Mouse (Mus musculus) hindbrain, embryonic 10.5 days (tissue): Measurements from ENCODE around the gene Avil. TPM values are rescaled to one million over a fixed set of nuclear protein-coding genes. Genes with fewer than 3 reads are reported as not detected.
A peak's percentile ranks its signal among the peaks of the same experiment; 100 is the strongest.

Experiments used
- DNase-seq: peaks from one replicate; pipeline ENCODE4 v3.0.0-alpha.2; 2017; ENCODE audit warnings: low spot score
- H3K27ac ChIP-seq: fragments of 300-500 bp; sonication (generic); 2 replicates; pipeline ENCODE4 v1.5.1; 2016; ENCODE audit warnings: mild to moderate bottlenecking, moderate library complexity
- H3K27me3 ChIP-seq: fragments of 300-500 bp; sonication (generic); 2 replicates; pipeline ENCODE4 v1.6.1; 2016; ENCODE audit warnings: mild to moderate bottlenecking; ENCODE audit not compliant: poor library complexity, insufficient read depth, severe bottlenecking
- H3K36me3 ChIP-seq: fragments of 300-500 bp; sonication (generic); 2 replicates; pipeline ENCODE4 v1.6.1; 2016; ENCODE audit warnings: mild to moderate bottlenecking, moderate library complexity
- H3K4me1 ChIP-seq: fragments of 300-500 bp; sonication (generic); replicated peaks from 2 replicates; pipeline ENCODE4 v1.6.1; 2016; ENCODE audit warnings: mild to moderate bottlenecking
- H3K4me3 ChIP-seq: fragments of 300-500 bp; sonication (generic); 2 replicates; pipeline ENCODE4 v1.5.1; 2016; ENCODE audit warnings: mild to moderate bottlenecking, moderate library complexity
- H3K9me3 ChIP-seq: fragments of 300-500 bp; sonication (generic); 2 replicates; pipeline ENCODE4 v1.6.1; 2016; ENCODE audit warnings: mild to moderate bottlenecking, moderate library complexity
- WGBS: fragments of 180-500 bp; shearing (Covaris S2); methylation state at CpG from one replicate; pipeline ENCODE4 v1.1.7; 2016; 5-methylcytosine and 5-hydroxymethylcytosine counted together
- microRNA counts: library from miRNA; unstranded; fragments of <30 nt; microRNA quantifications from one replicate; lab custom pipeline; 2017
- polyA plus RNA-seq: library from polyadenylated mRNA; unstranded; fragments of >200 nt; fragmentation: Nextera tagmentation; extraction: Ambion mirVana; gene quantifications from 2 replicates; pipeline ENCODE4 v1.2.1, GENCODE M21; 2016

Gene Avil
- polyA plus RNA-seq, 1 experiment from 2014 or later: 1.6 TPM

DNA sequence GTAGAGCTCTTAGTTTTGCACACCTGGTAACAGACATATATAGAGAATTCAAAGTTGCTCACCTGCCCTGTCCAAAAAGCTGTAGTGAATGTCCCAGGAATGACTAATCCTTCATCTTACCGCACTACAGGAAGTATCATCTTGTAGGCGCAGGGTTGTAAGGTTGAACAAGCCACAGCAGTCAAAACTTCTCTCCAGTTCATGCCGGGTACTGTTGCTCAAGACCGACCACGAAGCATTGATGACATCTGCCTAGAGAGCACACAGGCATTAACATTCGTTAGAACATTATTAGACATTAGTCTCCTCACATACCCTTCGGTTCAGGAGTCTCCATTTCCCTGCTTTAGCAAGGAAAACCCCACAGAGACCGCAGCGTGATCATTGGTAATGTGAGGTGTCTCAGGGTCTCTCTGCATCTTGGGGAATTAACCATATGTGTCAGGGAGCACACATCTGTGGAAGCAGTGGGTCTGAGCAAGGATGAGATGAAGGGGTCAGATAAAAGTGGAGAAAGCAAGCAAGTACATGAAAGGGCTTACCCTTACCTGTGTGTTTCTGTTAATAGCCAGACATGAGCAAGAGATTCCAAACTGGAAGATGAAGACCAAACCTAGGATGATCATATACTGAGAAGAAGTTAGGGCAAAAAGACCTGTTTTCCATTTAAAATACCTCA is 68.0 kb downstream of the Avil start:
- DNase-seq: no peak
- H3K9me3 ChIP-seq: no peaks in the 10 kb centered on the region
- 88% methylated on average over 9 of the region's 9 CpGs for WGBS
- H3K36me3 ChIP-seq: peaks cover 47% of the 10 kb centered on the region
- H3K4me1 ChIP-seq: peaks cover 51% of the 10 kb centered on the region
- no peaks in the 10 kb centered on the region for H3K27me3 ChIP-seq
- H3K27ac ChIP-seq: peak overlapping the region; percentile 93
- H3K4me3 ChIP-seq: peak overlapping the region; percentile 74

DNA sequence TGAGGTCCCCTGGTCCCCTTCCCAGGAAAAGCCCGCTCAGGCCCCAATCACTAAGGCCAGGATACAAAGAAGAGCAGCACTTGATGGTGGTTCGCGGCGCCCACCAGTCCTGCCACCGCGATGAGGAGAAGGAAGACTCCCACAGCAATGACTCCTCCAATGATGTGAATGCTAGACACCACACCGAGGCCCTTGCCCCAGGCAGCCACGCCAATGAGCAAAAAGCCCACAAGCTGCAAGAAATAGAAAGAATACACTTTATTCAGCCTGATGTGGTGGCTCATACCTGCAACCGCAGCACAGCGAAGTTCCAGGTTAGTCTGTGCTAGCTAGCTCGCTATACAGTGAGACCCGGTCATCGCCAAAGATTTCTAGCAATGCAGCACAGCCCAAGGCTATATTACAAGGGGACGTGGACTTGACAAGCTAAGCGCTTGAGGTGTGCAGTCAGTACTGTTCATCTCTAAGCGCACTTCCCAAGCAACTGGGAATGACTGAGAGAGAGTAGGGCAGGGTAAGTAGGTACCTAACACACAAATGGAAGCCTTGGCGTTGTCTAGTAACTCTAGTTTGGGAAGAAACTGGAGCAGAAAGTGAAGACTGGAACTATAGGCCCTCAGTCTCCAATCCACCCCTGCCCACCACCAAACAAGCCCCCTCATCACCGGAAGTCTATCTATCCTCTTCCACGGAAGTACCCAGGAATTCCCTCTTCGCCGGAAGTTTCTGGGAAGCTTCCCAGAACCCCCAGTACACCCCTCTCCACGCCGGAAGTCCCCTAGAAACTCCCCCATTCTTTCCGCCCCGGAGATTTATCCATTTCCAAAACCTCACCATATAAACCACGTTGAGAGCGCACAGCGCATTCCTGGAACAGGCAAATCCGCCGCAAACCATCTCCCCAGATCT is 69.0 kb downstream of the Avil start:
- H3K9me3 ChIP-seq: no peaks in the 10 kb centered on the region
- peak; percentile 46 for DNase-seq
- 9% methylated on average over 30 of the region's 30 CpGs for WGBS
- peaks cover 49% of the 10 kb centered on the region for H3K4me1 ChIP-seq
- H3K27ac ChIP-seq: peak overlapping the region; percentile 93
- peaks cover 43% of the 10 kb centered on the region for H3K36me3 ChIP-seq
- peak overlapping the region; percentile 74 for H3K4me3 ChIP-seq
- no peaks in the 10 kb centered on the region for H3K27me3 ChIP-seq

MicroRNAs within 50 kb of the gene (microRNA counts, 519-probe panel; counts per million panel counts)
- microRNA mmu-miR-26a (lab: Ali Mortazavi, UCI) (1,255 counts per million, percentile 77 among the panel's probes with 10 or more counts), microRNA mmu-miR-546 (lab: Ali Mortazavi, UCI) (1,255 counts per million, percentile 77 among the panel's probes with 10 or more counts)

Other genes with a start within 250 kb of the Avil start
- 15.4 and 19.5 TPM in 2 replicates for gene Atp23, start 99.4 kb upstream of the Avil start, polyA plus RNA-seq
- 33.5 and 36.5 TPM in 2 replicates for gene Ctdsp2, start 22.0 kb upstream of the Avil start, polyA plus RNA-seq
- 91.4 and 97.4 TPM in 2 replicates for gene Tsfm, start 30.1 kb downstream of the Avil start, polyA plus RNA-seq
- gene Mettl1, start 40.7 kb downstream of the Avil start, polyA plus RNA-seq: 39.2 and 51.0 TPM in 2 replicates
- 0.07 and 0.25 TPM in 2 replicates for gene Eef1akmt3, start 40.8 kb downstream of the Avil start, polyA plus RNA-seq
- 0.06 and 0.34 TPM in 2 replicates for gene Cyp27b1, start 47.5 kb downstream of the Avil start, polyA plus RNA-seq
- gene March9, start 59.5 kb downstream of the Avil start, polyA plus RNA-seq: 1.2 and 1.6 TPM in 2 replicates
- gene Cdk4, start 62.8 kb downstream of the Avil start, polyA plus RNA-seq: 2,665 and 2,802 TPM in 2 replicates
- gene Tspan31, start 69.6 kb downstream of the Avil start, polyA plus RNA-seq: 177 and 187 TPM in 2 replicates
- 0.12 and 0.33 TPM in 2 replicates for gene Agap2, start 74.6 kb downstream of the Avil start, polyA plus RNA-seq
- gene Os9, start 120.4 kb downstream of the Avil start, polyA plus RNA-seq: 69.4 and 85.5 TPM in 2 replicates
- gene B4galnt1, start 164.5 kb downstream of the Avil start, polyA plus RNA-seq: 4.4 and 12.7 TPM in 2 replicates
- 1.6 and 2.1 TPM in 2 replicates for gene Slc26a10, start 179.9 kb downstream of the Avil start, polyA plus RNA-seq
- gene Arhgef25, start 189.4 kb downstream of the Avil start, polyA plus RNA-seq: 29.8 and 33.5 TPM in 2 replicates
- gene Dtx3, start 195.0 kb downstream of the Avil start, polyA plus RNA-seq: 110 and 151 TPM in 2 replicates
- gene Pip4k2c, start 210.9 kb downstream of the Avil start, polyA plus RNA-seq: 17.9 and 21.9 TPM in 2 replicates